Mouse (Mus musculus) adrenal gland, postnatal 25 days (tissue): Measurements from ENCODE around the gene Tsks. TPM values are rescaled to one million over a fixed set of nuclear protein-coding genes. Genes with fewer than 3 reads are reported as not detected.

Experiments used
- DNase-seq: peaks from one replicate; pipeline ENCODE4 v3.0.0; 2021; ENCODE audit warnings: mixed read lengths
- long read RNA-seq: library from polyadenylated mRNA; stranded (forward); transcript quantifications from one replicate; pipeline ENCODE4 v2.0.0, GENCODE M21; 2021
- total RNA-seq: library from RNA; stranded (reverse); gene quantifications from 2 replicates; pipeline ENCODE4 v1.2.3, GENCODE M21; 2021

Tsks gene
- total RNA-seq, result not detected in 2 replicates
- long read RNA-seq, result 0 reads

- DNase-seq, result no peak
Observed at GRCm38 (mm10) chr7:44942904-44943303, at the start of gene Tsks. Gene Tsks, plus strand, starts transcription at chr7:44943204.

GRCm38 (mm10) chr7:44894175-44894574 lies 48.8 kb upstream of the Tsks start:
- DNase-seq, result no peak

- DNase-seq, result no peak
Observed at GRCm38 (mm10) chr7:44895206-44895592, 47.8 kb upstream of the Tsks start.

- peak; percentile 84 for DNase-seq
Observed at GRCm38 (mm10) chr7:44895593-44896434, 47.2 kb upstream of the Tsks start, which contains the start of gene Fuz. Gene Fuz, plus strand, starts transcription at chr7:44896079.

GRCm38 (mm10) chr7:44896499-44896898 lies 46.5 kb upstream of the Tsks start:
- DNase-seq, result no peak

- DNase-seq, result peak; percentile 45
Observed at GRCm38 (mm10) chr7:44898607-44899006, 44.4 kb upstream of the Tsks start.

- DNase-seq, result no peak
Observed at GRCm38 (mm10) chr7:44900632-44901031, 42.4 kb upstream of the Tsks start.

GRCm38 (mm10) chr7:44901230-44901722 lies 41.7 kb upstream of the Tsks start:
- DNase-seq, result no peak

GRCm38 (mm10) chr7:44905430-44905829 lies 37.6 kb upstream of the Tsks start:
- no peak for DNase-seq

GRCm38 (mm10) chr7:44908706-44909476 lies 34.1 kb upstream of the Tsks start:
- DNase-seq, result peak; percentile 72

GRCm38 (mm10) chr7:44914396-44914795 lies 28.6 kb upstream of the Tsks start:
- DNase-seq, result no peak

GRCm38 (mm10) chr7:44915314-44915713 lies 27.7 kb upstream of the Tsks start:
- no peak for DNase-seq

- DNase-seq, result no peak
Observed at GRCm38 (mm10) chr7:44916191-44916590, 26.8 kb upstream of the Tsks start.

GRCm38 (mm10) chr7:44916881-44917280 lies 26.1 kb upstream of the Tsks start:
- DNase-seq, result no peak

GRCm38 (mm10) chr7:44918219-44918618 lies 24.8 kb upstream of the Tsks start:
- no peak for DNase-seq

GRCm38 (mm10) chr7:44919127-44919526 lies 23.9 kb upstream of the Tsks start:
- no peak for DNase-seq

GRCm38 (mm10) chr7:44922530-44922929 lies 20.5 kb upstream of the Tsks start:
- no peak for DNase-seq

- no peak for DNase-seq
Observed at GRCm38 (mm10) chr7:44925468-44925867, 17.5 kb upstream of the Tsks start.

GRCm38 (mm10) chr7:44928570-44928969 lies 14.4 kb upstream of the Tsks start:
- DNase-seq, result no peak

GRCm38 (mm10) chr7:44929204-44930151 lies 13.5 kb upstream of the Tsks start, which contains the start of gene Ap2a1:
Gene Ap2a1, minus strand, starts transcription at chr7:44929496.
- peak; percentile 97 for DNase-seq

- no peak for DNase-seq
Observed at GRCm38 (mm10) chr7:44938680-44939079, 4.3 kb upstream of the Tsks start.

GRCm38 (mm10) chr7:44949922-44950321 lies 6.9 kb downstream of the Tsks start:
- DNase-seq, result no peak
